Mouse (Mus musculus): Measurements from ENCODE around the gene Pam. TPM values are rescaled to one million over a fixed set of nuclear protein-coding genes. Genes with fewer than 3 reads are reported as not detected.
A peak's percentile ranks its signal among the peaks of the same experiment; 100 is the strongest.

The Pam gene
- polyA plus RNA-seq, 1 experiment from 2014 or later = 23.8 TPM

DNA sequence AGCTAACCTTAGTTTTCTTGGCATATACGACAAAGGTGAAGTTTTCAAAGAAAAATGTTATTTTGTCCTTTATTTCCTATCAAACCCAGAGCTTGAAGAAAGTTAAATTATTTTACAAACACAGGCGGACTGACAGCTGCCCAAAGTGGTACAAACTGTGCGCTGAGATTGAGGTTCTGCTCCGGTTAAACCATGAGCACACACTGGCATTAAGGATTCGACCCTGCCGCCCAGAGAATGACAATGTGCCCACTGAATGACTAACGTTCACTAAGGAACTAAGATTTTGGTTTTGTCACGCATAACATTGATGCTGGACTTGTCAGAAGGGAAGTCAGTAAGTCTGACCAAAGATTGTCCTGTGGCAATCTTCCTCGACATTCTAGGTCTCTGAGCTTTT lies 24.0 kb downstream of the Pam start:
- H3K27ac ChIP-seq (ENCODE audit: low read depth, low read length) = no peak overlapping the region
- 0 out of 2 replicates have a peak, but pooled peaks cover 3% of the 10 kb centered on the region for H3K4me1 ChIP-seq (replicated peaks; ENCODE audit: control insufficient read depth, insufficient read depth, low read length)
- 88% methylated on average over 9 of the region's 9 CpGs for WGBS
- H3K9ac ChIP-seq (ENCODE audit: low read depth, low read length) = no peak overlapping the region
- H3K4me2 ChIP-seq (replicated peaks; ENCODE audit: low read depth, low read length) = no peak overlapping the region
- DNase-seq (ENCODE audit: low spot score) = no peak
- H3K9me3 ChIP-seq (ENCODE audit: control insufficient read depth, low read length) = no peaks in the 10 kb centered on the region
- no peaks in the 10 kb centered on the region for H3K36me3 ChIP-seq (ENCODE audit: control insufficient read depth, insufficient read depth, low read length)
- H3K4me3 ChIP-seq (ENCODE audit: low read depth, low read length) = no peak overlapping the region
- no peak for ATAC-seq (ENCODE audit: low FRiP score)
- no peaks in the 10 kb centered on the region for H3K27me3 ChIP-seq (ENCODE audit: control insufficient read depth, insufficient read depth, low read length)

DNA sequence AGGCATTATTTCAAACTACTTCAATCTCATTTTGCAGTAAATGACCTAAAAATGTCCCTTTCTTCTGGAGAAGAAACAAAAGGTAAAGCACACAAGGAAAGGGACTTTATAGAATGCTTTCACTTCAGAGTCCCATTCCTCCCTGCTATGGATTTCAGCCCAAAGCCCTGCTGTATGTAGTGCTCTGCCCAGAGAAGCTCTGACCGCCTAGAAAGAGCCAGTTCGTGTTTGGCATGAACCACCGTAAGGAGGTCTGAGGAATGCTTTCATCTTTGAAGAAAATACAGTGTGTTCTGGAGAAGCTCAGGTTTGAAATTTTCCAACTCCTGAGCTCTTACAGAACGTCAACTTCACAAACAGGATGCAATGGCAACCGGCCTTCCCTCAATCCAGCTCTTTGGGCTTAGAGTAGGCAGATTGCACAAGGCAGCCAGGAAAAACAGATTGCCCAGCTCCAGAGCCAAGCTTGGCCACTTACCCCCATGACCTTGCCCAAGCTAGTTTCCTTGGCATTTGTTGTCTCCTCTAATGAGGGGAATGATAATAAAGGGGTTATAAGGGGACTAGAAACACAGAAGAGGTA lies 24.6 kb downstream of the Pam start:
- Histone ChIP-seq H3K36me3 (ENCODE audit: control insufficient read depth, insufficient read depth, low read length) (no peaks in the 10 kb centered on the region), H3K27me3 (ENCODE audit: control insufficient read depth, insufficient read depth, low read length) (no peaks in the 10 kb centered on the region), H3K4me1 (replicated peaks; ENCODE audit: control insufficient read depth, insufficient read depth, low read length) (0 out of 2 replicates have a peak, but pooled peaks cover 3% of the 10 kb centered on the region), H3K4me3 (ENCODE audit: low read depth, low read length) (no peak overlapping the region), H3K9ac (ENCODE audit: low read depth, low read length) (no peak overlapping the region), H3K9me3 (ENCODE audit: control insufficient read depth, low read length) (no peaks in the 10 kb centered on the region), H3K4me2 (replicated peaks; ENCODE audit: low read depth, low read length) (no peak overlapping the region), H3K27ac (ENCODE audit: low read depth, low read length) (no peak overlapping the region)
- DNase-seq (ENCODE audit: low spot score) (no peak), ATAC-seq (ENCODE audit: low FRiP score) (no peak)
- WGBS = 81% methylated on average over 5 of the region's 5 CpGs

DNA sequence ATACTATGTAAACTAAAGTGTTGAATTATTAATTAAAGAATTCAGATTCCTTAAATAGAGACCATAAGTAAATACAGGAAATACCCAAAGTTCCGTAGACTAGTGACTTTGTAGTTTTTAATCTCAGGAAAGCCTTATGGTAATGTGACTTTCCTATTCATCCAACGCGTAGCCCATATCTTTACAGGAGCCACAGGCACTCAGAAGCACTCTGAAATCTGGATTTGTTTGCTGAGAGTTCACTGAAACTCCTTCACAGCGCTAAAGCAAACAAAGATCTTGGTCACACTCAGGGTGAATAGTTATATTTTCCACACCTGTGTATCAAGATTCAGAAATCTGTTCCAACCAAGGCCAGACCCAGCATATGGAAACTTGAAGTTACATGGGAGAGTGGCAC lies 27.3 kb downstream of the Pam start:
- H3K27me3 ChIP-seq (ENCODE audit: control insufficient read depth, insufficient read depth, low read length) = no peaks in the 10 kb centered on the region
- no peak overlapping the region for H3K4me2 ChIP-seq (replicated peaks; ENCODE audit: low read depth, low read length)
- H3K9me3 ChIP-seq (ENCODE audit: control insufficient read depth, low read length) = no peaks in the 10 kb centered on the region
- H3K9ac ChIP-seq (ENCODE audit: low read depth, low read length) = no peak overlapping the region
- 95% methylated on average over 4 of the region's 4 CpGs for WGBS
- no peak for ATAC-seq (ENCODE audit: low FRiP score)
- H3K36me3 ChIP-seq (ENCODE audit: control insufficient read depth, insufficient read depth, low read length) = no peaks in the 10 kb centered on the region
- H3K27ac ChIP-seq (ENCODE audit: low read depth, low read length) = no peak overlapping the region
- no peak overlapping the region for H3K4me3 ChIP-seq (ENCODE audit: low read depth, low read length)
- no peak for DNase-seq (ENCODE audit: low spot score)
- H3K4me1 ChIP-seq (replicated peaks; ENCODE audit: control insufficient read depth, insufficient read depth, low read length) = 0 out of 2 replicates have a peak, but pooled peaks cover 2% of the 10 kb centered on the region

DNA sequence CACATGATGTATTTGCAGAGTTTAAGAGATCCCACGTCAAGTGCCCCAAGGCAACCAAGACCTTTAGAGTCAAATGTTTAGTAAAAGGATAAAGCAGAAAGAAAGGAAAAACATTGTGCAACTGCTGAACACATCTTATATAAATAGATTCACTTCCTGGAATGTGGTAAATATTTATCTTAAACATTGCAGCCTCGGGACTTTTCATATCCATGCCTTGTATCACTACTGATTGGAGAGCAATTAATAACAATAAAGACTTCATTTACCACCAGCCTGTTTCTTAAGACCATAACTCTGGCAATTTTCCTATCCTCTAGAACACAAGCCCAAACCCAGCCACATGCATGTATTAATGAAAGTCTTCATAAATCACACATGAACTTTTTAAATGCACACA lies 33.4 kb downstream of the Pam start:
- Histone ChIP-seq H3K4me1 (replicated peaks; ENCODE audit: control insufficient read depth, insufficient read depth, low read length) (no peaks in the 10 kb centered on the region), H3K9ac (ENCODE audit: low read depth, low read length) (no peak overlapping the region), H3K4me3 (ENCODE audit: low read depth, low read length) (no peak overlapping the region), H3K9me3 (ENCODE audit: control insufficient read depth, low read length) (no peaks in the 10 kb centered on the region), H3K4me2 (replicated peaks; ENCODE audit: low read depth, low read length) (no peak overlapping the region), H3K27me3 (ENCODE audit: control insufficient read depth, insufficient read depth, low read length) (no peaks in the 10 kb centered on the region), H3K27ac (ENCODE audit: low read depth, low read length) (no peak overlapping the region), H3K36me3 (ENCODE audit: control insufficient read depth, insufficient read depth, low read length) (no peaks in the 10 kb centered on the region)
- DNase-seq (ENCODE audit: low spot score) = no peak
- WGBS = 67% methylated on average over 2 of the region's 2 CpGs
- no peak for ATAC-seq (ENCODE audit: low FRiP score)

- no peak overlapping the region for H3K4me2 ChIP-seq (replicated peaks; ENCODE audit: low read depth, low read length)
- ATAC-seq (ENCODE audit: low FRiP score) (no peak), DNase-seq (ENCODE audit: low spot score) (no peak)
- 82% methylated on average over 1 of the region's 1 CpGs for WGBS
- H3K36me3 ChIP-seq (ENCODE audit: control insufficient read depth, insufficient read depth, low read length) = no peaks in the 10 kb centered on the region
- H3K4me1 ChIP-seq (replicated peaks; ENCODE audit: control insufficient read depth, insufficient read depth, low read length) = no peaks in the 10 kb centered on the region
- H3K9me3 ChIP-seq (ENCODE audit: control insufficient read depth, low read length) = no peaks in the 10 kb centered on the region
- H3K27me3 ChIP-seq (ENCODE audit: control insufficient read depth, insufficient read depth, low read length) = no peaks in the 10 kb centered on the region
- no peak overlapping the region for H3K9ac ChIP-seq (ENCODE audit: low read depth, low read length)
- no peak overlapping the region for H3K27ac ChIP-seq (ENCODE audit: low read depth, low read length)
- H3K4me3 ChIP-seq (ENCODE audit: low read depth, low read length) = no peak overlapping the region
These were observed 36.0 kb downstream of the Pam start for GRCm38 (mm10) chr1:98059401-98059800.

DNA sequence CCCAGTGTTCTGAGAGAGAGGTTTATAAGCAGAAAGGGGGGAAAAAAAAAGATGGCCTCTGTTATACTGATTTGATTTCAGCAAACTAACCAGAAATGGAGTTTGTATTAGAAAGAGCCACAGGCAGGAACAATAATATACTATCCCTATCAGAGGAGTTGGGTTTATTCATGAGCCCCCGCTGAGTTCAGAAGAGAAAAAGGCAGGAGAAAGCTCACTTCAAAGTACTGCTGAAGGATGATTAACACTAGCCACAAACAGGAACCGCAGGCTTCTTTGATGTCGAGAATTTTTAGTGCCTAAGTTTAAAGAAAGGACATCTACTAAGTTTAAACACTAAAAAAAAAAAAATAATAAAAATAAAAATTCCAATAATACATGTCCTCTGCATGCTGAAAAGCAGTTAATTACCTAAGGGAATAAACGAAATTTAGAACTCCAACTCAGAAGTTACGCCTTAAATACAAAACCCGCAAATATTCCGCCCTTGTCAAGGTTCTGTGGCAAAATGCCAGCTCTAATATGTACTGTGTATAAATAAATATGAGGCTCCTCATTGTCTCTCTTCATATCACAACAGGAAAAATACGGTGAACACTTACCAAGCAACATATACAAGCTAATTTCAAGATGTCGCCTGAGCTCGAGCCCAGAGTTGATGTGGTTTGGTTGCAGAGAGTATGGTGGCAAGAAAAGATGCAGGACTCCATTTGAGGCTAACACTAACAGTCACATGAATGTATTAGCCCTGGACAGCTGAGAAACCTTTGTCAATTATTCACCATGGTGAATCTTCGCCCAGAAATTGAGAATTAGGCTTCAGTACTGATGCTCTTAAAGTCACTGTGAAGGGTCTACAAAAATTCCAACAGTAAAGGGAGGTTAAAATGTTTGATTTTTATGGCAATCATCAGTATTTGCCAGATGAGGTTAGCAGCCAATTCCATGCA lies 38.2 kb downstream of the Pam start:
- DNase-seq (ENCODE audit: low spot score) (no peak), ATAC-seq (ENCODE audit: low FRiP score) (no peak)
- H3K9me3 ChIP-seq (ENCODE audit: control insufficient read depth, low read length) = no peaks in the 10 kb centered on the region
- WGBS = 64% methylated on average over 11 of the region's 11 CpGs
- H3K27ac ChIP-seq (ENCODE audit: low read depth, low read length) = no peak overlapping the region
- H3K4me2 ChIP-seq (replicated peaks; ENCODE audit: low read depth, low read length) = no peak overlapping the region
- no peaks in the 10 kb centered on the region for H3K27me3 ChIP-seq (ENCODE audit: control insufficient read depth, insufficient read depth, low read length)
- no peaks in the 10 kb centered on the region for H3K36me3 ChIP-seq (ENCODE audit: control insufficient read depth, insufficient read depth, low read length)
- no peak overlapping the region for H3K9ac ChIP-seq (ENCODE audit: low read depth, low read length)
- H3K4me1 ChIP-seq (replicated peaks; ENCODE audit: control insufficient read depth, insufficient read depth, low read length) = no peaks in the 10 kb centered on the region
- H3K4me3 ChIP-seq (ENCODE audit: low read depth, low read length) = no peak overlapping the region

DNA sequence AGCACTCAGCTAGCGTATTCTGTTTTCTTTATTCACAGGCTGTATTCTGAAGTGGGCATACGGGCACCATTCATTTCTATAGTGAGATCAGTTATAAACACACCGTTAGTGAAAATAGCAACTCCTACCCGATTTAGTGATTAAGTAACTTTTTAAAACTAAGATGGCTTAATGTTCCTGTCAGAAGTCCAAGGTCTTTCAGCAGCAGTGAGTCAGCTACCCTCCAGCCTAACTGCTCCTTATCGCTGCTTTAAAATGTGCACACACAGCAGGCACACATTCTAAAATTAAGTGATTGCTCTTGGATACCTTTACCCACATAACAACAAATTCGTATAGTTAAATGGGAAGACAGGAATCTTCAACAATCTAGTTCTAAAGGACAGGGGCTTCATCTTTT lies 39.2 kb downstream of the Pam start:
- Histone ChIP-seq H3K9ac (ENCODE audit: low read depth, low read length) (no peak overlapping the region), H3K36me3 (ENCODE audit: control insufficient read depth, insufficient read depth, low read length) (no peaks in the 10 kb centered on the region), H3K4me1 (replicated peaks; ENCODE audit: control insufficient read depth, insufficient read depth, low read length) (no peaks in the 10 kb centered on the region), H3K4me3 (ENCODE audit: low read depth, low read length) (no peak overlapping the region), H3K27ac (ENCODE audit: low read depth, low read length) (no peak overlapping the region), H3K9me3 (ENCODE audit: control insufficient read depth, low read length) (no peaks in the 10 kb centered on the region), H3K27me3 (ENCODE audit: control insufficient read depth, insufficient read depth, low read length) (no peaks in the 10 kb centered on the region), H3K4me2 (replicated peaks; ENCODE audit: low read depth, low read length) (no peak overlapping the region)
- 83% methylated on average over 6 of the region's 6 CpGs for WGBS
- no peak for ATAC-seq (ENCODE audit: low FRiP score)
- DNase-seq (ENCODE audit: low spot score) = no peak

GRCm38 (mm10) chr1:98055591-98055990 lies 39.9 kb downstream of the Pam start:
- DNase-seq (ENCODE audit: low spot score) = no peak
- H3K4me2 ChIP-seq (replicated peaks; ENCODE audit: low read depth, low read length) = no peak overlapping the region
- WGBS = 95% methylated on average over 8 of the region's 8 CpGs

DNA sequence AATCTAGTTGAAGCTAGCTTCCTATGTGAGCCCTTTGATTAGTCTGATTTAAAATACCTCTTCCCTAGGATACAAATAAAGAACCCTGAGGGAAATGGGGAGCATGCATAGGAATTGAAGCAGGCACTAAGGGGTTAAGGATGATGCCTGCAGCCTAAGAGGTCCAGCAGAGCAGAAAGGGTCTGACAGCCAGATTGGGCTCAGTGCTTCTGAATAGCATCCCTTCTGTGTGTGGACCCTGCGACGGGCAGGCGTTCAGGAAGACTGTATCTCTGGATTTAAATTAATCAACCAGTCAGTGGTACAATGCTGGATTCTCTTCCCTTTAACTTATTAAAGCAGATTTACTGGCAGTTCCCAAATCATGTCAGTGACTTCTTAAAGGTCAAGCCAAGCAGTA lies 41.5 kb downstream of the Pam start:
- Histone ChIP-seq H3K4me2 (replicated peaks; ENCODE audit: low read depth, low read length) (no peak overlapping the region), H3K36me3 (ENCODE audit: control insufficient read depth, insufficient read depth, low read length) (no peaks in the 10 kb centered on the region), H3K4me3 (ENCODE audit: low read depth, low read length) (no peak overlapping the region), H3K4me1 (replicated peaks; ENCODE audit: control insufficient read depth, insufficient read depth, low read length) (no peaks in the 10 kb centered on the region), H3K9me3 (ENCODE audit: control insufficient read depth, low read length) (no peaks in the 10 kb centered on the region), H3K9ac (ENCODE audit: low read depth, low read length) (no peak overlapping the region), H3K27ac (ENCODE audit: low read depth, low read length) (no peak overlapping the region), H3K27me3 (ENCODE audit: control insufficient read depth, insufficient read depth, low read length) (no peaks in the 10 kb centered on the region)
- DNase-seq (ENCODE audit: low spot score) (peak; percentile 38), ATAC-seq (ENCODE audit: low FRiP score) (peak; percentile 77)
- 6% methylated on average over 3 of the region's 3 CpGs for WGBS

More at GRCm38 (mm10) chr1:98055591-98055990, 39.9 kb downstream of the Pam start:
- Histone ChIP-seq H3K36me3 (ENCODE audit: control insufficient read depth, insufficient read depth, low read length) (no peaks in the 10 kb centered on the region), H3K9ac (ENCODE audit: low read depth, low read length) (no peak overlapping the region), H3K9me3 (ENCODE audit: control insufficient read depth, low read length) (no peaks in the 10 kb centered on the region), H3K4me1 (replicated peaks; ENCODE audit: control insufficient read depth, insufficient read depth, low read length) (no peaks in the 10 kb centered on the region), H3K4me3 (ENCODE audit: low read depth, low read length) (no peak overlapping the region), H3K27ac (ENCODE audit: low read depth, low read length) (no peak overlapping the region), H3K27me3 (ENCODE audit: control insufficient read depth, insufficient read depth, low read length) (no peaks in the 10 kb centered on the region)
- no peak for ATAC-seq (ENCODE audit: low FRiP score)
